Mouse (Mus musculus) kidney, adult 2 months (tissue): Measurements from ENCODE around the gene Nr1d1. TPM values are rescaled to one million over a fixed set of nuclear protein-coding genes. Genes with fewer than 3 reads are reported as not detected.
A peak's percentile ranks its signal among the peaks of the same experiment; 100 is the strongest.

Experiments
- DNase-seq: peaks from one replicate; pipeline ENCODE4 v3.0.0; 2021
- H3K27ac ChIP-seq: fragments of 200-500 bp; 2 replicates; pipeline ENCODE4 v1.5.1; 2012; ENCODE audit warnings: low read depth, low read length, control low read depth, inconsistent platforms; ENCODE audit not compliant: insufficient read depth
- H3K27me3 ChIP-seq: fragments of 200-500 bp; replicated peaks from 2 replicates; pipeline ENCODE4 v1.6.1; 2012; ENCODE audit warnings: mild to moderate bottlenecking, moderate library complexity, low read length, inconsistent platforms; ENCODE audit not compliant: control insufficient read depth, insufficient read depth
- H3K36me3 ChIP-seq: fragments of 200-500 bp; 2 replicates; pipeline ENCODE4 v1.6.1; 2012; ENCODE audit warnings: mild to moderate bottlenecking, moderate library complexity, low read length, inconsistent platforms; ENCODE audit not compliant: control insufficient read depth, insufficient read depth
- H3K4me1 ChIP-seq: fragments of 200-500 bp; 2 replicates; pipeline ENCODE4 v1.6.1; 2011; ENCODE audit warnings: low read length; ENCODE audit not compliant: control insufficient read depth, insufficient read depth
- H3K4me3 ChIP-seq: fragments of 200-500 bp; 2 replicates; pipeline ENCODE4 v1.5.1; 2011; ENCODE audit warnings: mild to moderate bottlenecking, low read depth, low read length, control low read depth; ENCODE audit not compliant: insufficient read depth
- CTCF ChIP-seq: fragments of 200-500 bp; conservative IDR thresholded peaks from 2 replicates; pipeline ENCODE4 v1.5.1; 2011; ENCODE audit warnings: low read depth, mild to moderate bottlenecking, control low read depth, low read length, moderate library complexity, mixed read lengths; ENCODE audit not compliant: insufficient read depth, insufficient read length
- POLR2A ChIP-seq: fragments of 200-500 bp; IDR thresholded peaks from one replicate; pipeline ENCODE4 v1.6.1; 2011; ENCODE audit warnings: low read depth, low read length, control low read depth
- WGBS: fragments of 180-500 bp; shearing (Covaris S2); methylation state at CpG from one replicate; pipeline ENCODE4 v1.1.7; 2018; 5-methylcytosine and 5-hydroxymethylcytosine counted together
- polyA plus RNA-seq: library from polyadenylated mRNA; depleted of rRNA; stranded (reverse); fragments of >200 nt; gene quantifications from 2 replicates; pipeline ENCODE4 v1.2.3, GENCODE M21; 2012

Nr1d1 gene
- polyA plus RNA-seq, 1 experiment, result 140 TPM

DNA sequence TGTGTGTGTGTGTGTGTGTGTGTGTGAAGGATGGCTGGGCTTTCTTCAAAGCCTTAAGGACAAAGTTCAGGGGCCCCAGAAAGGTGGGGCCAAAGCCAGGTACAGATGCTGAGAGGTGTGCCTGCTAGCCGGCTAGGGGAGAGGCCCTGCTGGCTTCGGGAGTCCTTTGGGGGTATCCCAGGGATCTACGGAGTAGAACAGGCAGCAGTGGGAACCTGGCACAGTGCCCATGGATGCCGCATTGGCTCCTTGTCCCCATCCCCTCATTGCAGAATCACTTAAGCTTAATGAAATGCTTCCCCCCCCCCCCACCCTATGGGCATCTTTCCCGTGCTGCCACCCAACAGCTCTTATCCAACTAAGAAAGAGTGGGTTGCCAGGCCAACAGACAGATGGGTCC lies 25.4 kb downstream of the Nr1d1 start:
- Histone ChIP-seq H3K36me3 (no peaks in the 10 kb centered on the region), H3K27me3 (no peaks in the 10 kb centered on the region), H3K4me3 (no peak overlapping the region), H3K4me1 (peaks cover 84% of the 10 kb centered on the region), H3K27ac (peak overlapping the region; percentile 37; the same call in 1 of the 2 replicates)
- peak; percentile 38 for DNase-seq
- TF ChIP-seq CTCF, result no peak
- TF ChIP-seq POLR2A, result no peak
- WGBS, result 21% methylated on average over 5 of the region's 5 CpGs

DNA sequence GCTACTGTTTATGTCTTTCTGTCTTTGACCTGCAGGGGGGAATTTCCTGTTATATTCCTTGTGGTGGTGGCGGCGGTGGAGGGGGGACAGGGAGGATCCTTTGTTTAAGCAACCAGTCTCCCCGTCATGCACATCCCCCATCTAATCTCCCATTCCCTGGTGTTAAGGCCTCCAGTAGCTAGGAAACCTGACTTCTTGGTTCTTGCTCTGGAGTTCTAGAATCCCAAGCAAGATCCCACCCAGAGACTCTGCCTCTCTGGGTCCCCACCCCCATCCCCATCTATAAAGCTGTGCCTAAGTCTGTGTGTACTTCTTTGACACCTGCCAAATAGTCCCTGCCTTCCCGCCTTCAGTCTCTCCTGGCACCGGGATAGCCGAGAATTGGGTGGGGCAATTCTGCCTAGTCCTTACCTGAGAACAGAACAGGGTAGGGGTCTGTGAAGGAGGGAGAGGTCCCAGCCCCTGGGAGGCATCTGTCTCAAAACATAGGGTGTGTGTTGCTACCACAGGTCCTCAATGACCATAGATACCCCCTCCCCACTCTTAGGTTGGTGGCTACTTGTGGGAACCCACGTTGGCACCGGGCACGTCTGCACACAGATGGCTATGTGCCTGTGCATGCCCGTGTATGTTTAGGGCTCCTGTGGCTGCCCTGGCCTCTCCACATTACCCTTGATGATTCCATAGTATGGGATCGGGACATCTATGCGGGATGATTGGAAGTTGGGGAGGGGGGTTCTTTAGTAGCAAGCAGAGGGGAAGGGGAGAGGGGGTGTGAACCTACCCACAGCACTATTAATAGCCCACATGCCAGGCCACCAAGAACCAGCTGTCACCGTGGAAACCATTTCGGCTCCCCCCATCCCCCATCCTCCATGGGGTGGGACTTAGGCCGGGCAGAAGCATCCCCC lies 26.4 kb downstream of the Nr1d1 start:
- H3K4me1 ChIP-seq, result peaks cover 84% of the 10 kb centered on the region
- peak; percentile 54 for DNase-seq
- no peak for TF ChIP-seq POLR2A
- no peak for TF ChIP-seq CTCF
- no peaks in the 10 kb centered on the region for H3K27me3 ChIP-seq
- WGBS, result 38% methylated on average over 15 of the region's 15 CpGs
- H3K4me3 ChIP-seq, result no peak overlapping the region
- no peaks in the 10 kb centered on the region for H3K36me3 ChIP-seq
- peak overlapping the region; percentile 45; the same call in 1 of the 2 replicates for H3K27ac ChIP-seq

DNA sequence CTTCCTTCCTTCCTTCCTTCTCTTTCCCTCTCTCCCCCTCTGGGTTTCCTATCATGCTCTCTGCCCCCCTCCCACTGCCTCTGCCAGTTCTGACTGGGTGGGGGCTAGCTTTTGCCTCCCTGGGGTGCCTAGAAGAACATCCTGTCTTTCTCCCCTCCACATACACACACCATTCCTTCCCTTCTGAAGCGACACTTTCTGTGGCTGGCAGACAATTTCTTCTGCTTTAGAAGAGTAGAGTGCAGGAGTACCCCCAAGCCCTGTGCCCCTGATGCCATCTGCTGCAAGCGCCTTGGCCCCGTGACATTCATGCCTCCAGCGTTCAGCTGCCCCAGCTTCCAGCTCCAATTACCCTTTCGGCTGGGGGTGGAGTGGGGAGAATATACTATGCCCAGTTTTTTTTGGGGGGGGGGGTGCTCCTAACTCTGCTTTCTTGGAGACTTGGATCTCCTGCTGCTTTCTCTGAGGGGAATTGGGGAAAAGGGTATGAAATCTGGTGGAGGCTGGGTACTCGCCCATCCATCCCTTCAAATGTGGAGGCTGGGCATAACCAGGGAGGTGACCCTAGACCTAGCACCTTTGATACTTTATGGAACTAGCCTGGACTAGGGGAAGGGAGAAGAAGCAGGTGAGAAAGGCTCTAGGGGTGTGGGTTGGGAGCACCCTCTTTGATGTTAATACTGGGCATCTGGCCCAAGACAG lies 27.2 kb downstream of the Nr1d1 start:
- peaks cover 83% of the 10 kb centered on the region for H3K4me1 ChIP-seq

DNA sequence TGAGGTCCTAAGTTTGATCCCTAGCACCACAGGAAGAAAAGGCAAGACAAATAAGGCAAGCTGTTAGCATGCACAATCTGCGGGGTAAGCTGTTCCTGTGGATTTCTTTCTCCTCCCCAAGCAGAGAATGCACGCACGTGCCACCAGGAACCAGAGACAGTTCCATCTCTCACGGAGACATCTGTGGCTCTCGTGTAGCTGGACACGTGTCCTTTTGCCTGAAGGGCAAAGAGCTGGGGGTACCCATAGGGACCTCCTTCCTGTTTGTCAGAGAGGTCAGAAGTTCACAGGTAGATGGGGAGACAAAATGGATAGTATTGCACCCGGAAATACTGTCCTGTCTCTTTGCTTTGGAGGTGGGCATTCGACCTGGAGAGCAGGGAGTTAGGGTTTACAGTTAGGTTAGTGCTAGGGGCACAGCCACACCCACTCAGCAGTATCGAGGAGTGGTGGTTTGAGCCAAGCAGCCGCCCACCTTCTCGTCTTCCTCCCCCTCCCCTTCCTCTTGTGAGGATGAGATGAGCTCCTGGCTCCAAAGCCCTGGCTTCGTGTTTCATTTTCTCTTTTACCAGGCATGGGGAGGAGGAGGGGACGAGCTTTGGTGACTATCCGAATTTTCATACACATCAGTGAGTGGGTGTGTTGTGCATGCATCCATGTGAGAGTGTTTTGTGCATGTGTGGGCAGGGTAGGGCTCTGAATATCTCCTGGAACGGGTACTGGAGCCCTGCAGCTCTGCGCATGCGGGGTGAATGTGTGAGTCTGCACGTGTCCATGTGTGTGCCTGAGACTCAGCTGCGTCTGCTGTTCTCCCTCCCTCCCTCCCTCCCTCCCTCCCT lies 28.1 kb downstream of the Nr1d1 start:
- Histone ChIP-seq H3K4me1 (peaks cover 77% of the 10 kb centered on the region), H3K27ac (peak overlapping the region; percentile 61), H3K4me3 (peak overlapping the region; percentile 4; the same call in 1 of the 2 replicates), H3K27me3 (no peaks in the 10 kb centered on the region), H3K36me3 (no peaks in the 10 kb centered on the region)
- no peak for TF ChIP-seq CTCF
- TF ChIP-seq POLR2A, result no peak
- 6% methylated on average over 19 of the region's 19 CpGs for WGBS
- DNase-seq, result peak; percentile 90

More for the DNA sequence above, 27.2 kb downstream of the Nr1d1 start:
- no peak overlapping the region for H3K4me3 ChIP-seq
- 21% methylated on average over 6 of the region's 6 CpGs for WGBS
- no peak for DNase-seq
- no peaks in the 10 kb centered on the region for H3K27me3 ChIP-seq
- H3K36me3 ChIP-seq, result no peaks in the 10 kb centered on the region
- peak overlapping the region; percentile 61 for H3K27ac ChIP-seq
- no peak for TF ChIP-seq CTCF
- TF ChIP-seq POLR2A, result no peak

DNA sequence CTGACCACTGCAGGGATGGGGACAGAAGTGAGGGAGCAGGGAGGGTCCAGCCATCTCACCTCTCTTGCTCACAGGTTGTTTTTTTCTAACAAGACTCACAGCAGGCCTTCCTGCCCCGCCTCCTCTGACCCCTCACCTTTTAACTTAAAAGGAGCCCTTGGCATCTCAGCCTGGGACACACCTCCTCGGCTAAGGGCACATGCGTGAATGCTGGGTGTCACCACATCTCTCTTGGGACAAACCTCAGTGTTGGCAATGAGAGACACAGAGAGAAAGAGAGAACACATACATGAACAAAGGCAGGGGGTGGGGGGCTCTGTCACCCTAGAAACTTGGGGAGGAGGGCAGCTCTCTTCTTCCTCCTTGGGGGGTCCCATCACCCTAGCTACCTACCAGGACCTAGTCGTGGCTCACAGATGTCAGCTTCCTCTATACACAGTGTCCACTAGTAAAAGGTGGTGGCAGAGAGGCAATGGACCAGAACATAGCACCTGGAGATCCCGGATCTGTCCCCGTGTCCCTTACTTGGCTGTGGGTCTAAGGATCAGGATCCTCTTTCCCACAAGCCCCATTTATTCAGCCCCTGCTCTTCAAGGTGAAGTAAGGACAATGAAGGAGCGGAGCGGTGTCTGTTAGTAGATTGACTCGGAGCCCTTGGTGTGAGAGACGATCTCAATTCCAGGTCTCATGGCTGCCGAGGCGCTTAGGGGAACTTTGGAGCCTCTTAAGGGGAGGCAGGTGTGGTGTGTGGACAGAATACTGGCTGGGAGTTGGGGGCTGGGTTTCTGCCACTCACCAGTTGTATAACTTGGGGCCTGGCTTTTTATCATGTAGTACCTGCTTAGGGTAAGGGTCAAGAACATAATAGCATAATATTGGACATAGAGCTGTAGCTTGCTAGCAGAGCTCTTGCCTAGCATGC lies 28.9 kb downstream of the Nr1d1 start:
- TF ChIP-seq CTCF, result no peak
- Histone ChIP-seq H3K27ac (peak overlapping the region; percentile 61), H3K4me3 (no peak overlapping the region), H3K27me3 (no peaks in the 10 kb centered on the region), H3K4me1 (peaks cover 70% of the 10 kb centered on the region), H3K36me3 (no peaks in the 10 kb centered on the region)
- 35% methylated on average over 12 of the region's 12 CpGs for WGBS
- peak; percentile 45 for DNase-seq

DNA sequence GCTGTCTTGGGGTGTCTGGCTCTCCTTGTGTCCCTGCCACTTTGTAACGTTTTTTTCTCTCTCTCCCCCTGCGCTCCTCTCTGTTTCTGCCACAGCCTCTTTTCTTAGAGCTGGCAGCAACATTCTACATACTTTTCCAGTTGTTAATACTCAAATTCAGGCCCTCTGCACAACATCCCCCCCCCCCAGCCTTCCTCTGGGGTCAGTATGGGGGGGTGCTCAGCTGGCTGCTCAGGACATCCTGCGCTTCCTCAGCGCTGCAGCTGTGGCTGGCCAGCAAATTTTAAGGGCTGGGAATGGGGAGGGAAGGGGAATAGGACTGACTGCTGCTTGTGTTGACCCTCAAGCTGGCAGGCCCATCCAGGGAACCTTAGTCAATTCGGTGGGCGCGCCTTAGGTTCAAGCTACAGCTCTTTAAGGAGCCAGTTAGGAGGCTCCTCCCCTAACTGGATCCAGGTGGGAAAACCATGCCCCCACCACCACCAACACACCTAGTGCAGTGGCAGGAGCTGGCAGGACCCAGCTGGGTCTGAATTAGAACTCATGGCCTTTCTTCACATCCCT lies 30.6 kb downstream of the Nr1d1 start:
- peak overlapping the region; percentile 40; the same call in 1 of the 2 replicates for H3K27ac ChIP-seq
- H3K27me3 ChIP-seq, result no peaks in the 10 kb centered on the region
- TF ChIP-seq CTCF (no peak), POLR2A (no peak)
- DNase-seq, result peak; percentile 43
- WGBS, result 25% methylated on average over 7 of the region's 7 CpGs
- H3K36me3 ChIP-seq, result no peaks in the 10 kb centered on the region
- H3K4me1 ChIP-seq, result peaks cover 64% of the 10 kb centered on the region
- no peak overlapping the region for H3K4me3 ChIP-seq
